Mouse (Mus musculus) CH12F3 (cell line): ENCODE measurements around the gene Thbs3.

Experiments
- in situ Hi-C: fragments of 300-500 bp; cut with MboI; formaldehyde crosslinking; loops from 2 replicates; pipeline ENCODE4 v1.14.3; 2020; ENCODE audit warnings: low sequenced_read_pairs

Thbs3 gene

DNA sequence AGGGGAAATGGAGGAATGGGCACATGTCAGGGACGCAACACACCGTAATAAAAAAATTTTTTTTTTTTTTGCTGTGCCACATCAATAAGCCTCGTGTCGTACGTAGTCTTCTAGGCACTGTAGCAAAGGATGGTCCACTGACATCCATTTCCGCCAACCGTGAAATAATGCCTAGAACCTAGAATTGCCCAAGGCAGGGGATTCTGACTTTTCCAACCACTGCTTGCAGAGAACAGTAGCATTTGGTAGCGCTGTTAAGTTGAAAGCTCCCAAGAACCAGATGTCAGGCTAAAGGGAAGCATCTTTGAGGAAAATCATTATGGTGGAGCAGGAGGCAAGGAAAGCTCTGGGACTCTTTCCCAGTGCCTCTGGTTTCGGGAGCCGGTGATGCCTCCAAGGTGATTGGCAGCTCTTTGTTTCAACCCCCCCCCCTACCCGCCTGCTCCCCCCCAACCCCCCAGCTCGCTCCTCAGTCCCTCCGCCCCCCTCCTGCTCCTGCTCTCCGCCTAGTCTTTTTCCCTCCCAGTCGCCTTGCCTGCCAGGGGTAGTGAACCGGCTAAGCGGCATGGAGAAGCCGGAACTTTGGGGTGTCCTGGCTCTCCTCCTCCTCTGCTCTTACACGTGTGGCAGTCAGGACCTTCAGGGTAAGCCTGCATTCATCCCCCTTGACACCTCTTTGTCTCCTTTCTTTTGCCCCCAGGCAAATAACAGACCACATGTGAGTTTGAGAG is at the start of gene Thbs3:
Gene Thbs3 (plus strand): TSS at position 500 of the 731 bp plus-strand sequence.
- in situ Hi-C loops = no loop called here

DNA sequence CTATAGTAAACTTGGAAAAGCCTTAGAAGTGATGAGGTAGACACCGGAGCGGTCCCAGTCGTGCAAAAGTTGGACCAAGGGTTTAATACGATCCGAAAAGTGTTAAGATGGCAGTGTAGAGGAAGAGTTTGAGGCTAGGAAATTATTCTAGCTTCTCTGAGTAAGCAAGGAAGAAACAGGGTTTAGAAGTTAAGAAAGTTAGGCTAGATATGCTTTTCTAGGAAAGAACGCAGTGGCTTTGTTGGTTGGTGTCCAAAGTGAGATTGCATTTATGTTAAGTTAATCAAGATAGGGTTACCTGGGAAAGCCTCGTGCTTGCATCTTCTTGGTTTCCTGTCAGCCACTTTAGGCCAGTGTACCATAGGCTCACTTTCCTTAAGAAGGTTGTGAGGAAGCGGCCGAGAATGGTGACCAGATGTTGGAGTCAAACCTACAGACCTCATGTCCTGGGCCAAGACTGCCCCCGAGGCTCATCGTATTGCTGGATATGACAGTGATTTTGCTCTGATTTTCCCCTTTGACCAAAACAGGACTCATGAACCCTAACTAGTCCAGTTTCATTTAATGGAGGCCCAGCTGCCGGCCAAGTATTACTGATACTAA is 49.6 kb upstream of the Thbs3 start:
- in situ Hi-C loops = no loop called here

DNA sequence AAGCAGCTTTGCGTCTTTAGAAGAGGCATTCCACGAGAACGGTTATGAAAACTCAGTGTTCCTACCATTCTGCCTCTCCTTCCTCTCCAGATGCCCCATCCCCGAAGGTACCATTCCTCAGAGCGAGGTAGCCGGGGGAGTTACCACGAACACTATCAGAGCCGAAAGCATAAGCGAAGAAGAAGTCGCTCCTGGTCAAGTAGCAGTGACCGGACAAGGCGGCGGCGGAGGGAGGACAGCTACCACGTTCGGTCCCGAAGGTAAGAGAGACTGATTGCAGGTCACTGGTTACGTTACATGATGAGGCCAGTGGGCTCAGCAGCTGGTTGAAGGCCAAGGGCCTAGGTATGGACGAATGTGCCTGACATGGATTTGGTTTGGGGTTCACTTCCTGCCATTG is 48.0 kb upstream of the Thbs3 start:
- in situ Hi-C loops = no loop called here

DNA sequence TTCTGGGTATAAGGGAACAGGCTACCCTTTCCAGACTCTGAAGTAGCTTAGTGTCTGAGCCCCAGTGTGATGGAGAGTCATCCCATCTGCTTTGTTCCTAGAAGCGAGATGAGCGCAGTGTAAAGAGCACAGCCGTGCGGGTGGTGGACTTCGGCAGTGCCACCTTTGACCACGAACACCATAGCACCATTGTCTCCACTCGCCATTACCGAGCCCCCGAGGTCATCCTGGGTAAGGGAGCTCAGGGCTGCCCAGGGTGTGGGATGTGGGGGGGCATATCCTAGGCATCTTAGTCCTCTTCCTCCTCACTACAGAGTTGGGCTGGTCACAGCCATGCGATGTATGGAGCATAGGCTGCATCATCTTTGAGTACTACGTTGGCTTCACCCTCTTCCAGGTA is 40.1 kb upstream of the Thbs3 start:
- in situ Hi-C loops = no loop called here

DNA sequence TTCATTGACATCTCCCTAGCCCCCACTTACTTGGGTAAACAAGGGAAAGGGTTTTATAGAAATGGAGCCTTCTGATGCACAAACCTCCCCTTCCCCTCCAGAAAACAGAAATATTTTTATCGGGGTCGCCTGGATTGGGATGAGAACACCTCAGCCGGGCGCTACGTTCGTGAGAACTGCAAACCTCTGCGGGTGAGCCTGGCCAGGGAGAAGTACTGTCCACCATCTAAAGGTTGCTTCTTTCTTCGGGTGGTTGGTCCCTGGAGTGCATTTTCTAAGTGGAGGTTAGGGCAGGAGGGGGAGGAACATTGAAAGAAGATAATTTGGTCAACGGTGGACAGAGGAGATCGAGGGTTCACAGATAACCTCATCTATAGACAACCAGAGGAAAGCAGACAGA is 39.4 kb upstream of the Thbs3 start:
- in situ Hi-C loops = no loop called here

DNA sequence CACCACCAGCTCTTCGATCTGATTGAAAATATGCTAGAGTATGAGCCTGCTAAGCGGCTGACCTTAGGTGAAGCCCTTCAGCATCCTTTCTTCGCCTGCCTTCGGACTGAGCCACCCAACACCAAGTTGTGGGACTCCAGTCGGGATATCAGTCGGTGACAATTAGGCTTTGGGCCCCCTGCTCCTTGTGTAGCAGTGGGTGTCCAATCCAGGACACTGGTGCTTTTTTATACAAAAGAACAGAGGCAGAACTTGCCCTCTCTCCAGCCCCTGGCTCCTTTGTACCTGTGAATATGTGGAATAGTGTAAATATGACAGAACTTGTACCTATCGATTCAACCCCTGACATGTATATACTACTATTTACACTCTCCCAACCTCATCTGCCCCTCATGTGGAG is 38.6 kb upstream of the Thbs3 start:
- in situ Hi-C loops = no loop called here

DNA sequence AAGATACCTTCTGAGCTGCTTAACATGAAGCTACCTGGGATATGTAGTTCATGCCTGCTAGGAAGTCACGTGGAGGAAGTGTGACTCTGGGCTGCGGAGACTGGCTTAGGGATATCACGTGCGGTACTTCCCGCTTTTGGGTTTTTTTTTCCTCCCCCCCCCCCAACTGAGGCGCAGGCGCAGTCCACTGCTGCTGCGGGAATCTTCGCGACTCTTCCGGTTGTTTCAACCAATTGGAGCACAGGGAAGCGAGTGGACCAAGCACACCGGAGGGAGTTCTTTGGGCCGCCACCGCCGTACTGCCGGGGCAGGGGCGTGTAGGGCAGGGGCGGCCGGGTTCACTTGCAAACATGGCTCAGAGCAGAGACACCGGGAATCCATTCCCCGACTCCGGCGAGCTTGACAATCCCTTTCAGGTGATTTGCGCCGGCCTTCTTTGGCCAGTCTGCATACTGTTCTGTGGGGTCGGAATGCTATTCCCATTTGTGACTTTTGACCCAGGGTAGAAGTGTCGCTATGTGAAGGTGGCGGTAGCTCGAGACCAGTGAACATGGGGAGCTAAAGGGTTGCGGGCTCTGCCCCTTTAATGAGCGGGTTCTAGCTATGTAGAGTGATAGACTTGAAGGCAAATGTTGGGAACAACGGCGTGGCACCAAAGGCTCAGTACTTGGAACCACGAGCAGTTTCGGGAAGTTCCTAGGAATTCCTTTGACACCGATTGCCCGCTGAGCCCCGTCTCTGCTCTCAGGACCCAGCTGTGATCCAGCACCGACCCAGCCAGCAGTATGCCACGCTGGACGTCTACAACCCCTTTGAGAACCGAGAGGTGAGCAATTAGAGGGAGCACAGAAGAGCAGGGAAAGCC is 37.5 kb upstream of the Thbs3 start, which contains the start of gene Scamp3:
Gene Scamp3 (plus strand): TSS at position 232 of the 865 bp plus-strand sequence.
- in situ Hi-C loops = no loop called here

DNA sequence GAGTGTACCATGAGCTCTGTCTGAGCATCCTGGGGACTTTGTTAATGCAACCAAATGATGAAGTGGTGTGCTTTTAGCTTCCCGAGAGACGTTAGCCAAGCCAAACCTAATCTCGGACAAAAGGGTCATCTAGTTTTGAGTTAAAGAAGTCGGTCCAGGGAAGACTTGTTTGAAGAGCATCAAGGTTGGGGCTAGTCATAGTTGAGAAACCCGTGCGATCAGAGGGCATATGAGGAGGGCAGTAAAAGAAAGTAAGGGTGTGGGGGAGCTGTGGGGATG is 36.9 kb upstream of the Thbs3 start:
- in situ Hi-C loops = no loop called here

DNA sequence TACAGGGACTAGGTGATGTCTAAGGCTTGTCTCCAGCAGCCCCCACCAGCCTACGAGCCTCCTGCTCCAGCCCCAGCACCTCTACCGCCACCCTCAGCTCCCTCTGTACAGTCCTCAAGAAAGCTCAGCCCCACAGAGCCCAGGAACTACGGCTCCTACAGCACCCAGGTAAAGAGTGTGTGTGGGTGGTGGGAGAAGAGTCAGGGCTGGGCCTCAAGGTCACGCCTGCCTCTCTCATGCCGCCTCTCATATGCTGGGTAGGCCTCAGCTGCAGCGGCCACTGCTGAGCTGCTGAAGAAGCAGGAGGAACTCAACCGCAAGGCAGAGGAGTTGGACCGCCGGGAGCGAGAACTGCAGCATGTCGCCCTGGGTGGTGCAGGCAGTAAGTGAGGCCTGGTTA is 35.9 kb upstream of the Thbs3 start:
- in situ Hi-C loops = no loop called here

DNA sequence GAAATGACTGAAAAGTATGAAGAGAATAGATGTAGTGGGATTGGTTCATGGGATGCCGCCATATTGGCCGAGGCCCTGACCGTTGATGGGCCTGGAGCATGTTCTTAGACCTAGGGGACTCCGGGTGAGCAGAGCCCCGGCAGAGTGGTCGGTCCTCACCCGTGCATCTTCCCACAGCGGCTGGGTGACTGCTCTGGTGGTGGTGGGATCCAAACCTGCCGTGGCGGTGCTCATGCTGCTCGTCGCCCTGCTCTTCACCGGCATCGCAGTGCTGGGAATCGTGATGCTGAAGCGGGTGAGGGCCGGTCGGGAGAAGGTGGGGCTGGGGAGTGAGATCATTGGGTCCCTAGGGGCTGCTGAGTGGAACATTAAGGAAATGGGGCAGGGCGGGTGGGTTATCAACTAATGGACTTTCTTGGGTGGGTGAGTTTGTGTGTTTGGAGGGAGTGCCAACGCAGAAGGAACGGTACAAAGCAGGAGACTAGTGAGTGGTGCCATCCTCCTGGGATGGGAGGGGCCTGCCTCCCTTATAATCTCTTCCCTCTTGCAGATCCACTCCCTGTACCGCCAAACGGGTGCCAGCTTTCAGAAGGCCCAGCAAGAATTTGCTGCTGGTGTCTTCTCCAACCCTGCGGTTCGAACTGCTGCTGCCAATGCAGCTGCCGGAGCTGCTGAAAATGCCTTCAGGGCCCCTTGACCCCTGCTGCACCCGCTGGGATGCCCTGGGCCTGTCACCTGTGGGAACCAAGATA is 33.1 kb upstream of the Thbs3 start:
- in situ Hi-C loops = no loop called here

DNA sequence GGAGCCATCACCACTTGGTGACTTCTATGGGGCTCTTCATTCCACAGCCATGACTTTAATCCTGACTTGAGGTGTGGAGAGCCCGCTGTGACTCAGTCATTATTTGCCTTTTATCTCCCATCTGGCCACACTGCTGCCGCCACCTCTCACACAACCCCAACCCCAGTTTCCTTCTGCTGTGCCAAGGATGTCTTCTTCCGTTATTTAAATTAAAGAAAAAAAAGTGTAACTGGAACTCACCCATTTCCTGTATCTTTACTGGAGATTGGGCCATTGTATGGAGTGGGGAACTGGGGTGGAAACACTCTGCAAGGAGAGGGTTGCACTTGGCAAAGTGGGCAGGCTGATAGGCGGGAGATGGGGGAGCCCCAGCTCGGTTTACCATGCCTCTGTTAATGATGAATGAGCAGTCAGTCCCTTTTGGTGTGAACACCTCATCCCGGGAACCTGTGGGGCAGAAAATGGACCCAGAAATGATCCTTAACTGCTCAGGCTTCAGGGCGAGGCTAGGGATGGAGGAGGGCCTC is 32.4 kb upstream of the Thbs3 start:
- in situ Hi-C loops = no loop called here

DNA sequence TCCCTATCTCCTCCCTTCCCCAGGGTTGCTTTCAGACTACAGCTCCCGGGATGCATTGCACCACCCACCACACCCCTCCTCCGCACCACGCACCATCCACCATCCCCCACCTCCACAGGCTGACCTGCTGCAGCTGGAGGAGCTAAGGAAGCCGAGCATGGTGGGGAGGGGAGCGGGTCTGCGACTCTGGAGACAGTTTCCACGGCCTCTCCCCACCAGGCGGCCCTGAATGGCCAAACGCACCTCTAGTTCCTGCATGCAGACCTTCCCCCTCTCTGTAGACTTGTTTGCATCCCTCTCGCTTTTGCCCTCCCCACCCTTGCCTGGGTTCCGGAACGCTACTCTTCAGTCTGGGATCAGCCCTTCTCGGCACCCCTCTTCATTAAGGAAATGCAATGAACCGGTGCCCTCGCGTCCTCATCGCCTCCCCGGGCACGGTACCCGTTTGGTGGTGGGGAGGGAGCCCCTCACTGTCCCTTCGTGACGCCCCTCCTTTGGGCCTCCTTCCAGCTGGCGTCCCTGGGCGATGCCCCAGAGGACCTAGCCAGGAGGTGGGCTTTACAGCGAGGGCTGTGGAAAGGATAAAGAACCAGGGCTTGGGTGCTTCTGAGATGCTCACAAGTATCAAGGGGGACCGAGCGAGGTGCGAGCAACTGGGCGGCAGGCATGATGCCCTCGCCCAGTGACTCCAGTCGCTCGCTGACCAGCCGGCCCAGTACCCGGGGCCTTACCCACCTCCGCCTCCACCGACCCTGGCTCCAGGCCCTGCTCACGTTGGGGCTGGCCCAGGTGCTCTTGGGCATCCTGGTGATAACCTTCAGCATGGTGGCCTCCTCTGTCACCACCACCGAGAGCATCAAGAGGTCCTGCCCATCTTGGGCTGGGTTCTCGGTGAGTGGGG is 31.7 kb upstream of the Thbs3 start, which contains the start of gene Fam189b:
Gene Fam189b (plus strand): TSS at position 86 of the 901 bp plus-strand sequence.
- in situ Hi-C loops = no loop called here

DNA sequence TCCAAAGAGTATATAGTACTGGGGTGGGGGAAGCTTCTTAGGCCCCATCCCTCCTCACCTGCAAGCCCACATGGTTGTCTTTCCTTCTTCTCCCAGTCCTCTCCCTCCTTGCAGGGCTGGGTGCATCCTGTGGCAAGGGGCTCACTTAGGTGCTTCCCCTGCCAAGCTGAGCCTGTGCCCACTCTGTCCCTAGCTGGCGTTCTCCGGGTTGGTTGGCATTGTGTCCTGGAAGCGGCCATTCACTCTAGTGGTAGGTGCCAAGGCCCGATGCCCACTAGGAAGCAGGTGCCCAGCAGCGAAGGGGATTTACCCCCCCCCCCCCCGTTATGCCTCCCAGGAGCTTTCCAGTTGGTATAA is 31.0 kb upstream of the Thbs3 start:
- in situ Hi-C loops = no loop called here

DNA sequence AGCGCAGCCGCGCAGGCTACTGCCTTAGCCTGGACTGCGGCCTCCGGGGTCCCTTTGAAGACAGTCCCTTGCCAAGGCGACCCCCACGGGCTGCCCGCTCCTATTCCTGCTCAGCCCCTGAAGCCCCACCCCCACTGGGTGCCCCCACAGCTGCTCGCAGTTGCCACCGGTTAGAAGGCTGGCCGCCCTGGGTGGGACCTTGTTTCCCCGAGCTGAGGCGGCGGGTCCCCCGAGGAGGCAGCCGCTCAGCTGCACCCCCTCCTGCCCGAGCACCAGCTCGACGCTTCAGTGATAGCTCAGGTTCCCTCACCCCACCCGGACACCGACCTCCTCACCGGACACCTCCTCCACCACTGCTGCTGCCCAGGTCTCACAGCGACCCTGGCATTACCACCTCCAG is 27.8 kb upstream of the Thbs3 start:
- in situ Hi-C loops = no loop called here

DNA sequence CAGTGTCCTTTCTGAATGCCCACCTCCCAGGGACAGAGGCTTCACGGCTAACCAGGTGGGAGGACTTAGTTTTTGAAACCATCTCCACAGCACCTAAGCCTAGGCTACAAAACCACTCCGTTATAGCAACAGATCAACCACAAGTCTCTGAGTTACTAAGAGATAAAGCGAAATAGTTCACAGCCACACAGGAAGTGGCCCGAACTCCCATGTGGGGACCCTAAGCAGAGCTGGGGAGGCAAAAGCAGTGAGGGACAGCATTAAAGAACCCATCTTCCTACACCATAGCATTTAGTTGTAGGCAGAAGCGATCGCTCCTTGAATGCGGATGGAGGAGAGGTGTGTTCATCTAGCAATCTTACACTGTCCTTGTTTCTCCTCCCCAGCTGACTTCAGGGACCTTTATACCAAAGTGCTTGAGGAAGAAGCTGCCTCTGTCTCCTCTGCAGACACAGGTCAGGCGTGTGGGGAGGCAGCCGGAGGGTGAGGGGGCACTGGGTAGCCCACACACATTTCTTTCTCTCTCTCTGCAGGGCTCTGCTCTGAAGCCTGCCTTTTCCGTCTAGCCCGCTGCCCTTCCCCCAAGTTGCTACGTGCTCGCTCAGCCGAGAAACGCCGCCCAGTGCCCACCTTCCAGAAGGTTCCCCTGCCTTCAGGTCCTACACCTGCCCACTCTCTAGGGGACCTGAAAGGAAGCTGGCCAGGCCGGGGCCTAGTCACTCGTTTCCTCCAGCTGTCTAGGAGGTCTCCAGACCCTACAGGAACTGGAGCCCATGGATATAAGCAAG is 27.1 kb upstream of the Thbs3 start:
- in situ Hi-C loops = no loop called here

DNA sequence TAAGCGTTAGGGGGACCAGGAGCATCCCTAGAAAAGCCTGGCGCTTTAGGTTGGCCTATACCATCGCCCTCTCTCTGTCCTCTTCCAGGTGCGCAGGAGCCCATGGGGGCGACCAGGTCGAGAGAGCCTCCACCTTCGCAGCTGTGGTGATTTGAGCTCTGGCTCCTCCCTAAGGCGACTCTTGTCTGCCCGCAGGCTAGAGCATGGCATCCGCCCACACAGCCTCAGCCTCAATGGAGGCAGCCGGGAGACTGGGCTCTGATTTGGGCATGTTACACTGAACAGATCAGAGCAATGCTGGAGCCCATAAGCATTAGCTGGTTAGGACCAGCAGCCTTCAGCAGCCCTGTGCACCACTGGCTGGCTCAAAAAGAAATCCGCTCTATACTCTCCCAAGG is 26.5 kb upstream of the Thbs3 start:
- in situ Hi-C loops = no loop called here

DNA sequence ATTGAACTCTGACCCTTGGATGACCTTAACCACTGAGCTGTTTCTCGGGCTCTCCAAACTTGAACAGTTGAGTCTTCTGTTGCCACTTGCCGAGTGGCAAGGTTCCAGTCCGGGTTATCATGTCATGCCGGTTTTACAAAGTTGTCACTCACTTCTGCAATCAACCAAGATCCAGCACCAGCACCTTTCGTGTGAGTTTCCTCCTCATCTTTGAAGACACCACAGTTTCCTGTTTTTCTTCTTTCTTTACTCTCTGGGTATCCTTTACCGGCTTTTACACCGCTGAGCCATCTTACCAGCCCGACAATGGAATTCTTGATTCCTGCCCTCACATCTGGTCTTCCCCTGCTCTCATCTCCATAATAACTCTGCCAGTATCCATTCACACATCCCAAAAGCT is 24.5 kb upstream of the Thbs3 start:
- in situ Hi-C loops = no loop called here

DNA sequence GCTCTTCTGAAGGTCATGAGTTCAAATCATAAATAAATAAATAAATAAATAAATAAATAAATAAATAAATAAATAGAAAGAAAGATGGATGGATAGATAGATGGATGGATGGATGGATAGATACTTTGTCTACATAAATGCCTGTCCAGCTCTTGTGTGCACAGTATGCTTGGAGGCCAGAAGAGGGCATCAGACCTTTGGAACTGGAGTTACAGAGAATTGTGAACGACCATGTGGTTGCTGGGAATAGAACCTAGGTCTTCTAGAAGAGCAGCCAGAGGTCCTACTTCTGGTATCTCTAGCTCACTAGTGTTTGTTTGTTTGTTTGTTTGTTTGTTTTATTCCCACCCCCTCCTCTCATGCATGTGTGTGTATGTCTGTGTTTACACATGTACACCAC is 21.6 kb upstream of the Thbs3 start:
- in situ Hi-C loops = no loop called here

DNA sequence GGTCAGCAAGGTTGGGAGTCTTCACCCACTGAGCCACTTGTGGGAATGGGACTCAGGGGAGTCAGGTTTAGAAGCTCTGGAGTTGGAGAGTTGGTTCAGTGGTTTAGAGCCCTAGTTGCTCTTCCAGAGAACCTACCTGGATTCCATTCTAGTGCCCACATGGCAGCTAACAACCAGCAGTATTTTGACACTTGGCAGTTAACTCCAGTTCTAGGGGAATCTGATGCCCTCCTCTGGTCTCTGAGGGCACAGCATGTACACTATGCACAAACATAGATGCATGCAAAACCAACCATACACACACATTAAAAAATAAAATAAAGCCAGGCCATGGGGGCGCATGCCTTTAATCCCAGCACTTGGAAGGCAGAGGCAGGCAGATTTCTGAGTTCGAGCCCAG is 21.1 kb upstream of the Thbs3 start:
- in situ Hi-C loops = no loop called here
